Mouse (Mus musculus) lung, postnatal 25 days (tissue): ENCODE results near the gene Slc3a1.
A peak's percentile ranks its signal among the peaks of the same experiment; 100 is the strongest.

Source experiments
- DNase-seq: peaks from one replicate; pipeline ENCODE4 v3.0.0; 2022; ENCODE audit warnings: low spot score

Slc3a1 gene

GRCm38 (mm10) chr17:85089621-85090020, 61.4 kb downstream of the Slc3a1 start:
- DNase-seq = no peak

GRCm38 (mm10) chr17:85090120-85091099, 62.2 kb downstream of the Slc3a1 start, which contains the start of the genes Prepl and Camkmt:
Prepl (minus strand) TSS chr17:85090241.
Camkmt (plus strand) TSS chr17:85090552.
- peak; percentile 98 for DNase-seq

- DNase-seq = no peak
These were observed 63.6 kb downstream of the Slc3a1 start for GRCm38 (mm10) chr17:85091762-85092161.

- DNase-seq = no peak
These were observed 68.2 kb downstream of the Slc3a1 start for GRCm38 (mm10) chr17:85096396-85096795.

- no peak for DNase-seq
These were observed 70.6 kb downstream of the Slc3a1 start for GRCm38 (mm10) chr17:85098677-85099323.

- no peak for DNase-seq
These were observed 72.1 kb downstream of the Slc3a1 start for GRCm38 (mm10) chr17:85100232-85100631.

GRCm38 (mm10) chr17:85101751-85102150, 73.6 kb downstream of the Slc3a1 start:
- DNase-seq = no peak

GRCm38 (mm10) chr17:85103310-85103709, 75.1 kb downstream of the Slc3a1 start:
- DNase-seq = no peak

GRCm38 (mm10) chr17:85110640-85111039, 82.5 kb downstream of the Slc3a1 start:
- no peak for DNase-seq

- no peak for DNase-seq
These were observed 85.3 kb downstream of the Slc3a1 start for GRCm38 (mm10) chr17:85113441-85113840.
